Mouse (Mus musculus) cerebral cortex, adult 2 months (tissue): ENCODE data around the gene Gm12216.

Source experiments
- WGBS: fragments of 180-500 bp; shearing (Covaris S2); methylation state at CpG from one replicate; pipeline ENCODE4 v1.1.7; 2018; 5-methylcytosine and 5-hydroxymethylcytosine counted together

Gene Gm12216

DNA sequence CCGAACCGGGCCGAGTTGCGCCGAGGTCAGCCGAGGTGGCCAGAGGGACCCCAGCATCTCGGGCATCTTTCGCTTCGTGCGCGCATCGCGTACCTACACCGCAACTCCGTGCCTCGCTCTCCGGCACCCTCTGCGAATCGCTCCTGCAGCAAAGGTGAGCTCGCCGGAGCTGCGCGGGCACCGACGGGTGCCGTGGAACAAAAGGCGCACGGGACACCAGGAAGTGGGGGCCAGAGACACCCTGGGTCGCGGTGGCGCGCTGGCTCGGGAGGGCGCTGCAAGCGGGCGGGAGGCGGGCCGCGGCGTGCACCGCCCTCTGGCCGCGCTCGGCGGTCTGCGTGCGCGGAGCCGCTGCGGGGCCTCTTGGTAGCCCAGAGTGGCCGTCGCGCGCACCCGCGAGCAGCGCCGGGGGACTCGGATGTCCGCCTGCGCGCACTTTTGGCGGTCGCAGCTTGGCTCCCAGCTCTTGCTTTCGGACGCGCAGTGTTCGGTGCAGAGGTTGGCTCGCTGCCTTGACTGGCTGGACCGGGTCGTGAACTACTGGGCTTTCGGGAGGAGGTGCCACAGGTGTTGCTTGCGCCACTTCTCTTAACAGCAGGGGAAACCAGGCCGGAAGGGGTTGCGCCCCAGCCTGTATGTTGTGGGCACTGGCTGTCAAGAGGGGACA, 88.8 kb downstream of the Gm12216 start:
- 2% methylated on average over 75 of the region's 75 CpGs for WGBS

DNA sequence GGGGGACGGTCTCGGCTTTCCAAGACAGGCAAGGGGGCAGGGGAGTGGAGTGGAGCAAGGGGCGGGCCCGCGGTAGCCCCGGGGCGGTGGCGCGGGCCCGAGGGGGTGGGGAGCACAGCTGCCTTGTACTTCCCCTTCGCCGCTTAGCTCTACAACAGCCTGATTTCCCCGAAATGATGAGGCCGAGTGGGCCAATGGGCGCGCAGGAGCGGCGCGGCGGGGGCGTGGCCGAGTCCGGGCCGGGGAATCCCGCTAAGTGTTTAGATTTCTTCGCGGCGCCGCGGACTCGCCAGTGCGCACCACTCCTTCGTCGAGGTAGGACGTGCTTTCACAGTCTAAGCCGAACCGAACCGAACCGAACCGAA, 89.3 kb downstream of the Gm12216 start, which contains the start of gene Irf1:
Gene Irf1 (plus strand): TSS at position 255 of the 365 bp plus-strand sequence.
- WGBS = under 1% methylated on average over 40 of the region's 40 CpGs

- 79% methylated on average over 12 of the region's 12 CpGs for WGBS
Measured at GRCm38 (mm10) chr11:53769185-53769576, 89.9 kb downstream of the Gm12216 start.

DNA sequence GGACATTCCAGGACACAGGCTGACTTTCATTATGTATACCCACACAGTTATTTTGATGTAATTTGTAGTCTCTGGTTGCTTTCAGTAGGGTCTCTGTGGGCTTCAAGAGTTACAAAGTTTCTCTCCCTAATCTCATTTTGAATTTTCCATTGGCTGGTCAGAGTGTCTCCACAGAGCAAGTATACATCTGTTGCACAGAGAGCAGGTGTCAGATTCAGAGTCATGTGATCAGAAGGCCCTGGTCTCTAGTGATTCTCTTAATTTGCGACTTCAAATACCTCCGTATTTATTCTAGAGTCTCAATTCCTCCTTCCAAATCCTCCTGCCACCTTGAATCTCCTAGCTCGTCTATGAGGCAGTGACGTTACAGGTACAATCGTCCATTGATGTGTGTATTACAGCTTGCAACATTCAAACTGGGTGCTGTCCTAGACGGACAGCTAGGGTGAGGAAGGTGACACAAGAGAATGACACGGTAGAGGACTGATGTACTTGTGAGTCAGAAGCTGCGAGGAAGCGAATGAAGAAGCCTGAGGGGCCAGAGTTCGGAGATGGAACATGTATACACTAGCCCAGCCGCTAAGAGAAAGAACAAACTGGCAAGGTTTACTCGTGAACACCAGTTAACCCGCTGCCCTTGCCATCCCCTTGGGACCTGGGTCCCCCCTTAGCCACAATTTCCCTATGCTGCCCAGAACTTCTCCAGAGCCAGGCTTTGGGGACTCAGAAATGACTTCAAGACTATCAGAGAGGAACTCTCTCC, 90.5 kb downstream of the Gm12216 start:
- 88% methylated on average over 13 of the region's 13 CpGs for WGBS

- 77% methylated on average over 5 of the region's 5 CpGs for WGBS
Measured at GRCm38 (mm10) chr11:53764581-53764980, 94.5 kb downstream of the Gm12216 start.

DNA sequence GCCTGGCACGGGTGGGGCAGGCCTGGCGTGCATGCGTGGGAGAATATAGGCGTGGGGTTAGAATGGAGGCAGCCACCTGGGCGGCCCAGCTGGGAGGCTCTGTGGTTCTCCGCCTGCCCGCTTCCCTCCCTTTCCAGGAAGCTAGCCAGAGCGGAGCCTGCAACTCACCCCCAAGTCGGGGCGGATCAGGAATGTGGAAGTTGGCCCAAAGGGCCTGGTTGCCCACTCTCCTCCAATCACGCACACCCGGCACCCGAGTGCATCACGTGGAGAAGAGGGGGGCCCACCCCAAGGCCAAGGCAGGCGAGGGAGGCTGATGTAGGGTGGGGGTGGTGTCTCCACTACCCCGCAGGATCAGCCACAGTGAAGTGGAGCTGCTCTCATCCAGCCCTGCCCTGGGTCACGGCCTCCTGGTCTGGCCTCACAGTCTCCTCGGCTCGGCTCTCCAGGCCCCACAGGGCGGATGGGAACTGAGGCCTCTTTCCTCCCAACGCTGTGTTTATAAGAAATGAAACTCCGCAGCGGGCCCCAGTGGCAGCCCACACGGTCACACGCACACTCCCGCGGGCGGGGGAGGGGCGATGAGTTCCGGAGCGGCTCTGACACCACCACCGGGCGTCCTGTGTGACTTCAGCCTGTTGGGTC, 95.4 kb downstream of the Gm12216 start:
- WGBS = under 1% methylated on average over 33 of the region's 33 CpGs

GRCm38 (mm10) chr11:53762827-53763495, 96.1 kb downstream of the Gm12216 start:
- WGBS = 6% methylated on average over 23 of the region's 23 CpGs

DNA sequence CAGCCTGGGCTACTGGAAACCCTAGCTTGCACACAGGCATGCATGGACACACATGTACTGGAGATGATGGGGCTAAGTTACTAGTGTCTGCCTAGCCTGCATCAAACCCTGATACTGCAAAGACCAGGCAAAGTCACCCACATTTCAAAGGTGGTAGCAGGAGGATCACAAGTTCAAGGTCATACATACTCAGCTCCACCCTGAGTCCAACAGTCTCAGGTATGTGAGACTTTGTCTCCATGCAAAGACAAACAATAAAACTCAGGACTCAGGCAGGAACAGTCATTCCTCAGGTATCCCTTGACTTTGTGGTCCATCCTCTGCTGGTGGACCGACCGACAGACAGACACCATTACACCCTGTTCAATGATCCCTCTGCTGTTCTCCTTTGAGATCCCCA, 96.6 kb downstream of the Gm12216 start:
- 64% methylated on average over 2 of the region's 2 CpGs for WGBS

DNA sequence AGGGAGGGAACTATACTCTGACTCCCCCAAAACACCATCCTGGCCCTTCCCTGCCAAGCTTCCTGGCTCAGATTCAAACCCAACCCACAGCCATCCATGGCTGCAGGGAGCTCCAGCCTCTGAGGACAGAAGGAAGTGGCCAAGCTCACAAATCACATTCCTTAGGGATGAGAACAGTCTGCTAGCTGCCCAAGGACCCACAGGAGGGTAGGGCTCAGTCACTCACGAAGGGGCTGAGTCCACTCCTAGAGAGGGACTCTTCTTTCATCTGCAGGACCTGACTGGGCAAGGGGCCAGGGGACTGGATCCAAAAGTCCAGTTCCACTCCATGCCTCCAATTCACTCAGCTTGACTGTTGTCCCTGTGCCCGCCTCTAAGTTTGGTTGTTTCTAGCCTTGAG, 97.2 kb downstream of the Gm12216 start:
- WGBS = 59% methylated on average over 2 of the region's 2 CpGs

DNA sequence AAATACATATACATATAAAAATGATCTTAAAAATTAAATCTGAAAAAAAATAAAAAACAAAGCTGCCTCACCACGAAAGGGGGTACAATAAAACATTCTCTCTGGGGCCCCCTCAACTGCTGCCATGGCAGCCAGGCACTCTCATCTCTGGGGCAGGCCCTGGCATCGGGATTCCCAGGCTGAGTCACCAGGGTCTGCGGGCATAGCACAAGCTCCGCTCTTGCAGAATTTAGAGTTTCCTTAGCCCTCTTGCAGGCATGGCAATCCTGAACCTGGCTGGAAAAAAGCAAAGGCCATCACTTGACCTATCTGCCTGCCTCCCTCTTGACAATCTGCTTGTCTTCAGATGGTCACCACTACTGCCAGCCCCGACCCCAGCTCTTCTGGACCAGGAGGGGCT, 97.8 kb downstream of the Gm12216 start:
- 72% methylated on average over 5 of the region's 5 CpGs for WGBS

GRCm38 (mm10) chr11:53759545-53760406, 99.3 kb downstream of the Gm12216 start:
- WGBS = 40% methylated on average over 22 of the region's 22 CpGs

- WGBS = 57% methylated on average over 6 of the region's 6 CpGs
Measured at GRCm38 (mm10) chr11:53758791-53759351, 100.2 kb downstream of the Gm12216 start.

DNA sequence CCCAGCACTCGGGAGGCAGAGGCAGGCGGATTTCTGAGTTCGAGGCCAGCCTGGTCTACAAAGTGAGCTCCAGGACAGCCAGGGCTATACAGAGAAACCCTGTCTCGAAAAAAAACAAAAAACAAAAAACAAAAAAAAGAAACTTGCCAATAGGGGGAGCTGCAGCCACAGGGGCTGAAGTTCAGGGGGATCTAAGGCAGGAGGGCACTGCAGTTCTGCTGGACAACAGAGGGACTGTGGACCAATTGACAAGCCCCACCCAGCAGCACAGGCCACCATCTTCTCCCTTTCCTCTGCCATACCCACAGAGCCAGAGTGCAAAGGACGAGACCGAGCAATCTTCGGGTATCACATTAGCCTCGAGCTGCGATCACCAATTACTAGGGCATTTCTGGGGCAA, 101.0 kb downstream of the Gm12216 start:
- WGBS = 89% methylated on average over 9 of the region's 9 CpGs

- 88% methylated on average over 4 of the region's 4 CpGs for WGBS
Measured at GRCm38 (mm10) chr11:53757612-53758011, 101.4 kb downstream of the Gm12216 start.

DNA sequence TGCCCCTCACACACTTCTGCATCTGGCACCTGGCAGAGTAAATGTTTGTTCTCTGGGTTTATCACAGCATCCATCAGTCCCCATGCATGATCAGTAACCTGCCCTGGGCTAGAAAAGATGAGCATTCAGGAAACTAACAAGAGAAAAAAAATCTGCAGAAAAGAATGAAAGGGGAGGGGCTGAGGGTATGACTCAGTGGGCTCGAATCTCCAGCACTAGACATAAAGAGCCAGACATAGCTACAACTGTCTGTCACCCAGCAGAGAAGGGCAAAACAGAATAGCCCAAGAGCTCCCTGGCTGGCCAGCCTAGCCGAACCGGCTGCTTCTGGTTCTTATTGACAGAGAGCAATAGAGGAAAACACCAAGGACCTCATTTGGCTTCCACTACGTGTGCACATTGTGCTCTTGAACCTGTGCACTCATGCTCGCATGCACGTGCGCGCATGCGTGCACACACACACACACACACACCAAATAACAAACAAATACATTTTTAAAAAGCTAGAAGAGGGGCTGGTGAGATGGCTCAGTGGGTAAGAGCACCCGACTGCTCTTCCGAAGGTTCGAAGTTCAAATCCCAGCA, 104.0 kb downstream of the Gm12216 start:
- WGBS = 88% methylated on average over 12 of the region's 12 CpGs

DNA sequence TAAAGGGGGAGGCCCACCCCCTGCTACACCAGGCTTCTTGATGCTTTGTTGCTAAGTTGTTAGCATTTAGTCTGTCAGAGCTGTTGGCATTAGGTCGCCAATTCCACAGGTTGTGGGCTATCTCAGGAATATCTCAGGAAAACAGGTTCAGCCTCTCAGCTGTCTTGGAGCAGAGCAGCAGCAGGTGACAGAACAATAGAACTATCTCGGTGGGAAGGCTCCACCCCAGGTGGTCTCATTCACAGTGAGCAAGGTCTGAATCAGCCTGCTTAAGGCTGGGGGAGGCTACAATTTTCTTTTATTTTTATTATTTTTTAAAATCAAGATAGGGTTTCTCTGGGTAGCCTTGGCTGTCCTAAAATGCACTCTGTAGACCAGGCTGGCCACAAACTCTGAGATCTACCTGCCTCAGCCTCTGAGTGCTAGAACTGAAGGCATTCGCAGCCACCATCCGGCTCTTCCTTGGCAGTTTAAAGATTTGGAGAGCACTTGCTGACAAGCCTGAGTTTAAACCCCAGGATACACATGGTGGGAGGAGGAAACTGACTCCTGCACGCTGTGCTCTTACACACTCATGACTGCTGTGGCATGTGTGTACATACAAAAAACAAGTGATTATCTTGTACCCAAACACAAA, 109.2 kb downstream of the Gm12216 start:
- 56% methylated on average over 5 of the region's 5 CpGs for WGBS

- 42% methylated on average over 4 of the region's 4 CpGs for WGBS
Measured at GRCm38 (mm10) chr11:53749306-53749705, 109.8 kb downstream of the Gm12216 start.

DNA sequence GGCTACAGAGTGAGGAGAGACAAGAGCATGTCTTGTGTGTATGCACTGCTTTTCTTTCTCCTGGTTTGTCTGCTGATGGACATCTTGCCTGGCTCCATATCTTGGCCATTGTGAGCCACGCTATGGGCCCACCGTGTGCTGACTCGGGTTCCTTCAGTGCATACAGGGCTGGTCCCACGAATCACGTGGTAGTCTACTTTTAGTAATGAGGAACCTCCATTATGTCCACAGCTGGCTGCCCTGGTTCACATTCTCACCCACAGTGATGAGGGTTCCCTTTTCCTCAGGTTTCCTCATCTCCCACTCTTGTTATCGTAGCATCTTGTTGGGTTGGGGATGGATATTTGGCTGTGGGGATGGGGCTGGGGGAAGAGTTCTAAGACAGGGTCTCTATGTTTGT, 110.4 kb downstream of the Gm12216 start:
- 88% methylated on average over 6 of the region's 6 CpGs for WGBS

GRCm38 (mm10) chr11:53747985-53748384, 111.1 kb downstream of the Gm12216 start:
- 90% methylated on average over 9 of the region's 9 CpGs for WGBS

DNA sequence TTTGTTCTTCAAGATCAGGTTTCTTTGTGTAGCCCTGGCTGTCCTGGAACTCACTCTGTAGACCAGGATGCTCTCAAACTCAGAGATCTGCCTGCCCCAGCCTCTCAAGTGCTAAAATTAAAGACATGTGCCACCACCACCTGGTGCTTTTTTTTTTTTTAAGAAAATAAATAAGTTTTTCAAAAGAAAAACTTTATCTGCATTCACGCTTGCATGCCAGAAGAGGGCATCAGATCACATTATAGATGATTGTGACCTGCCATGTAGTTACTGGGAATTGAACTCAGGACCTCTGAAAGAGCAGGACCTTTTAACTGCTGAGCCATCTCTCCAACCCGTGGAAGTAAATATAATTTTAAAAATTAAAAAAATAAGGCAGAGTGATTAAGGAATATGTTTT, 113.8 kb downstream of the Gm12216 start:
- 92% methylated on average over 2 of the region's 2 CpGs for WGBS
